ENCODE assay signal across 9 mouse cellular contexts in genomic region chr11:95105274-95105874, GRCm38 (mm10). TPM values are rescaled to one million over a fixed set of nuclear protein-coding genes. Genes with fewer than 3 reads are reported as not detected.
DNase-seq lines count a peak whose midpoint lies in the region; ATAC-seq lines count a peak whose summit lies in the region.
"Had no signal": no experiment of that assay in that cellular context is flagged by ENCODE, and none has a peak within 500 bp of the region (broad histone marks: within the 10 kb centered on the region; RNA-seq: fewer than 3 reads in every experiment).

No protein-coding gene starts in this region.

- 0 out of 2 replicates have a peak, but pooled peaks have one; percentile 33 for ATAC-seq in hindbrain, embryonic 15.5 days (ENCODE audit: low FRiP score, low read depth)
- ATAC-seq in lung, embryonic 16.5 days (ENCODE audit: low read depth), result peak; percentile 76

- no peaks in the 10 kb centered on the region for H3K9me3 ChIP-seq in hindbrain, embryonic 15.5 days
- peaks cover 3% of the 10 kb centered on the region; the same call in 1 of the 2 replicates for H3K9me3 ChIP-seq in lung, embryonic 16.5 days (ENCODE audit: control insufficient read depth, low read length)

- 4% methylated on average over 25 of the region's 25 CpGs for WGBS in hindbrain, embryonic 15.5 days
- WGBS in lung, embryonic 16.5 days, result 1% methylated on average over 25 of the region's 25 CpGs

- H3K4me1 ChIP-seq in brown adipose tissue, adult 24 weeks (ENCODE audit: control insufficient read depth, insufficient read depth, insufficient read length, low read length), result peaks cover 7% of the 10 kb centered on the region
- H3K4me1 ChIP-seq in hindbrain, embryonic 15.5 days (replicated peaks), result peaks cover 14% of the 10 kb centered on the region
- H3K4me1 ChIP-seq in lung, embryonic 16.5 days (replicated peaks; ENCODE audit: control insufficient read depth, insufficient read depth, low read length), result peaks cover 22% of the 10 kb centered on the region

- no peak overlapping the region for H3K27ac ChIP-seq in brown adipose tissue, adult 24 weeks (replicated peaks; ENCODE audit: low read depth, low read length)
- H3K27ac ChIP-seq in hindbrain, embryonic 15.5 days (replicated peaks), result no peak overlapping the region
- H3K27ac ChIP-seq in lung, embryonic 16.5 days (ENCODE audit: low read length), result peak overlapping the region; percentile 85

- H3K27me3 ChIP-seq in hindbrain, embryonic 15.5 days, result no peaks in the 10 kb centered on the region
- no peaks in the 10 kb centered on the region for H3K27me3 ChIP-seq in lung, embryonic 16.5 days (ENCODE audit: control insufficient read depth, insufficient read depth, low read depth, low read length)

- H3K9ac ChIP-seq in hindbrain, embryonic 15.5 days, result no peak overlapping the region
- H3K9ac ChIP-seq in lung, embryonic 16.5 days (ENCODE audit: low read length), result peak overlapping the region; percentile 62

- H3K36me3 ChIP-seq in hindbrain, embryonic 15.5 days, result no peaks in the 10 kb centered on the region
- H3K36me3 ChIP-seq in lung, embryonic 16.5 days (ENCODE audit: control insufficient read depth, insufficient read depth, low read length), result no peaks in the 10 kb centered on the region

- H3K4me3 ChIP-seq in brown adipose tissue, adult 24 weeks (ENCODE audit: insufficient read depth, low read depth, low read length), result peak overlapping the region; percentile 2; the same call in 1 of the 2 replicates
- 0 out of 2 replicates have a peak overlapping the region, but pooled peaks have one; percentile 9 for H3K4me3 ChIP-seq in hindbrain, embryonic 15.5 days
- peak overlapping the region; percentile 41 for H3K4me3 ChIP-seq in lung, embryonic 16.5 days (ENCODE audit: low read length)

- DNase-seq in MN1 (ENCODE audit: low spot score), result peak; percentile 40
- DNase-seq in yolk sac, embryonic 10.5 days (ENCODE audit: low spot score), result peak; percentile 82
- no peak for DNase-seq in cerebellum, postnatal 25 days
- DNase-seq in cerebellum, adult 18-20 months, result no peak
- no peak for DNase-seq in frontal cortex, postnatal 10 days (ENCODE audit: low spot score in 2 of 2)

- H3K4me2 ChIP-seq in hindbrain, embryonic 15.5 days, result peak overlapping the region; percentile 44
- H3K4me2 ChIP-seq in lung, embryonic 16.5 days (ENCODE audit: low read depth, low read length), result peak overlapping the region; percentile 59

RNA-seq across cellular contexts. Expression of gene Dlx3, which starts 14.5 kb away (rescaled TPM):
- not detected in 2 replicates for polyA plus RNA-seq in brown adipose tissue, adult 24 weeks (2012; ENCODE audit: insufficient read depth, insufficient read length, missing spikeins)
- polyA plus RNA-seq in hindbrain, embryonic 15.5 days (2015; fragmentation: Nextera tagmentation; extraction: Ambion mirVana), result 0.19 and 0.54 TPM in 2 replicates
- polyA plus RNA-seq in lung, embryonic 16.5 days (2015; fragmentation: Nextera tagmentation; extraction: Ambion mirVana), result 0.31 and 0.77 TPM in 2 replicates

RNA-seq across cellular contexts. Expression of gene Itga3, which starts 28.8 kb away (rescaled TPM):
- 2.5 and 5.0 TPM in 2 replicates for polyA plus RNA-seq in brown adipose tissue, adult 24 weeks (2012; ENCODE audit: insufficient read depth, insufficient read length, missing spikeins)
- 17.9 and 19.8 TPM in 2 replicates for polyA plus RNA-seq in hindbrain, embryonic 15.5 days (2015; fragmentation: Nextera tagmentation; extraction: Ambion mirVana)
- 23.3 and 25.8 TPM in 2 replicates for polyA plus RNA-seq in lung, embryonic 16.5 days (2015; fragmentation: Nextera tagmentation; extraction: Ambion mirVana)

RNA-seq across cellular contexts. Expression of gene Dlx4, which starts 40.7 kb away (rescaled TPM):
- not detected in 2 replicates for polyA plus RNA-seq in brown adipose tissue, adult 24 weeks (2012; ENCODE audit: insufficient read depth, insufficient read length, missing spikeins)
- not detected in 2 replicates for polyA plus RNA-seq in hindbrain, embryonic 15.5 days (2015; fragmentation: Nextera tagmentation; extraction: Ambion mirVana)
- 1.0 and 1.3 TPM in 2 replicates for polyA plus RNA-seq in lung, embryonic 16.5 days (2015; fragmentation: Nextera tagmentation; extraction: Ambion mirVana)
- polyA plus RNA-seq: small intestine, adult 2 months had no signal

Comparison
In these comparisons a context has a peak if more than half of its experiments do, and no peak if none do; other contexts are left out.
1. DNase-seq: peak in MN1 (single experiment) and yolk sac, embryonic 10.5 days (single experiment); none in cerebellum, postnatal 25 days (0 of 2), cerebellum, adult 18-20 months (0 of 2) and frontal cortex, postnatal 10 days (0 of 2).
2. Peak in every context shown above with its lines, with median percentiles within 50 percentile points of each other: H3K4me3 ChIP-seq.